Mouse (Mus musculus): Measurements from ENCODE around the gene Fyn. TPM values are rescaled to one million over a fixed set of nuclear protein-coding genes. Genes with fewer than 3 reads are reported as not detected.

Gene Fyn
- polyA plus RNA-seq, 1 experiment, result 56.4 TPM

DNA sequence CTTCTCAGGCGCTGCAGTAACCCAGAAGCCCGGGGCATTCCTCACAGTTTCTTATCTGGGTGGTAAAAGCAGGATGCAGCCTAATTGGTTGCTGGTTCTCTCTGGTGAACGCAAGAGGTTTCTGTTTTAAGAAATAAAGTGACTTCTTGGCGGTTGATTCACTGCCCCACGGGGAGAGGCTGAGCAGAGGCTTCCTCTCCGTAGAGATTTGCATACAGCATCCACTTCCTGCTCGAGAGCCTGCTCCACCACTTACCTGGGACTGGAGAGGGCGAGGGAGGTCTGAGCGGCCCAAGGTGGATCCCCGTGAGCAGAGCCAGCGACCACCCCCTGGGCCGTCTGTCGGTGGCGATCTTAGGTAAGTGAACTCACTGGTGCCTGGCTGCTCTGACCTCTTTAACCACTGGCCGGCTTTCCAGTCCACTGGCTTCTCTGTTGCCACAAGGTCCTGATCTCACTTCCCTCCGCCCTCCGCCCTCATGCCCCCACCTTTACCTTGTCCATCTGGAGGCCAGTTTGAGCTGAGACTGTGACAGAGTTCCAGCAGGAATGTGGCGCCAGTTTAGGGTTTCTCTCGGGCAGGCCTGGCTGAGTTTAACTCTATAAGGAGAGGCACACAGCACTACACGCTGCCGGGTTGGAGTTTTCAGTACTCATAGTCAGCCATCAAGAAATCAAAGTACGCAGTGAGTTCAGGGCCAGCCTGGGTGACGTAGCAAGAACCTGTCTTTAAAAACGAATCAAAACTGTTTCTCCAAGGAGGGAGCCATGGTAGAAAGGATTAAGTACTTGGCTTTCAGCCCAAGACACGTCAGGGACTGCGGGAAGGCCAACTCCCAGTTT lies 244.6 kb downstream of the Fyn start:
- TF ChIP-seq CTCF (IDR thresholded peaks at IDR 0.05; ENCODE audit: borderline replicate concordance, insufficient read depth, low read length), result no peak
- peak; percentile 58 for TF ChIP-seq POLR2A (IDR thresholded peaks at IDR 0.05; ENCODE audit: low read depth, low read length)
- Histone ChIP-seq H3K4me3 (ENCODE audit: insufficient read depth, low read length) (peak overlapping the region; percentile 70), H3K27ac (ENCODE audit: insufficient read depth, low read length) (peak overlapping the region; percentile 98), H3K4me1 (ENCODE audit: control insufficient read depth, insufficient read depth, low read length) (peaks cover 7% of the 10 kb centered on the region; the same call in 1 of the 2 replicates)

DNA sequence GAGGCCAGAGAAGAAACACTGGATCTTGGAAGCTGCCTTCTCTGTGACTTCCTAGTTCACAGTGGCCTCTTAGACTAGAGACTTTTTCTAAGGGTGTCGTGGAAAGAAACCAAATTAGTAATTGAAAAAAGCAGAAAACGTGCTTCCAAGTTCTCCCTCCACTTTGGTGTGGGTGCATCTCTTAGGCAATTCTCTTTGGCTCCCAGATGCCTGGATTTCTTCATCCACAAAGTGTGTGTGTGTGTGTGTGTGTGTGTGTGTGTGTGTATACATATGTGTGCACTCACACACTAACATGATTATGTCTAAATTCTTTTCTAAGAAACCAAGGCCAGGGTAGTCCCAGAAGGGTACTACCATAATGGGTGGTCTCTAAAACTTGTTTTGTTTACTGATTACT lies 245.3 kb downstream of the Fyn start:
- H3K27ac ChIP-seq (ENCODE audit: insufficient read depth, low read length), result peak overlapping the region; percentile 98
- TF ChIP-seq CTCF (IDR thresholded peaks at IDR 0.05; ENCODE audit: borderline replicate concordance, insufficient read depth, low read length), result no peak
- TF ChIP-seq POLR2A (IDR thresholded peaks at IDR 0.05; ENCODE audit: low read depth, low read length), result 0 out of 2 replicates have a peak, but pooled peaks have one; percentile 43
- peak overlapping the region; percentile 43 for H3K4me3 ChIP-seq (ENCODE audit: insufficient read depth, low read length)
- peaks cover 7% of the 10 kb centered on the region; the same call in 1 of the 2 replicates for H3K4me1 ChIP-seq (ENCODE audit: control insufficient read depth, insufficient read depth, low read length)

DNA sequence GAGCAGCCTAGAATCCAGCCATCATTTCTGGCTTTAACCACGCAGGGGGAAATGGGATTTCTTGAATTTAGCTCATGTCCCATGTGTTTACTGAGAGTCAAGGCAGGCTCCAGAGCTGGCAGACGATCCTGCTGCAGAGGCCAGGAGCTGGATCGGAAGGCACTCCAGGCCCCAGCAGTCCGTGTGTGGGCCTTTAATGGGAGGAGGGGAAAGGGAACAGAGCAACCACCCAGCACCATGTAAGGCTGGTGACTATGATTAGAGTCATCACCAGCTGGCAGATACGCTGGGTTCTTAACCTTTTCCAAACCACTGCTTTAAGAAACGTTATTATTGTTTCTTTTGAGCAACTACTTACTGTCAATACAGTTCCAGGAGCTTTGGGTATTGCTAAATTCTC lies 246.0 kb downstream of the Fyn start:
- H3K4me3 ChIP-seq (ENCODE audit: insufficient read depth, low read length), result peak overlapping the region; percentile 19; the same call in 1 of the 2 replicates
- H3K4me1 ChIP-seq (ENCODE audit: control insufficient read depth, insufficient read depth, low read length), result peaks cover 7% of the 10 kb centered on the region; the same call in 1 of the 2 replicates
- TF ChIP-seq POLR2A (IDR thresholded peaks at IDR 0.05; ENCODE audit: low read depth, low read length) (peak; percentile 74), CTCF (IDR thresholded peaks at IDR 0.05; ENCODE audit: borderline replicate concordance, insufficient read depth, low read length) (no peak)
- peak overlapping the region; percentile 98 for H3K27ac ChIP-seq (ENCODE audit: insufficient read depth, low read length)

Other genes starting within 250 kb of the Fyn start
- 8.0 and 9.4 TPM in 2 replicates for gene Fam229b, start 234.9 kb upstream of the Fyn start, polyA plus RNA-seq (2011; ENCODE audit: insufficient read length, low read depth, missing spikeins)
- gene Tube1, start 234.9 kb upstream of the Fyn start, polyA plus RNA-seq (2011; ENCODE audit: insufficient read length, low read depth, missing spikeins), result 7.2 and 7.7 TPM in 2 replicates
- gene Ccn6, start 205.1 kb upstream of the Fyn start, polyA plus RNA-seq (2011; ENCODE audit: insufficient read length, low read depth, missing spikeins), result not detected in 2 replicates
- gene Traf3ip2, start 244.1 kb downstream of the Fyn start, polyA plus RNA-seq (2011; ENCODE audit: insufficient read length, low read depth, missing spikeins), result 16.9 and 21.6 TPM in 2 replicates

All from embryonic fibroblast, embryonic 13.5 days (primary cell).